Mouse (Mus musculus) MEL (cell line): ENCODE data around the gene Slc44a2. TPM values are rescaled to one million over a fixed set of nuclear protein-coding genes. Genes with fewer than 3 reads are reported as not detected.

Experiments used
- DNase-seq: peaks from one replicate; pipeline ENCODE4 v3.0.0; 2011; ENCODE audit warnings: low read depth, low spot score
- H3K27ac ChIP-seq: 2 replicates; pipeline ENCODE4 v1.5.1; 2012; ENCODE audit warnings: low read depth, mild to moderate bottlenecking, control low read depth, low read length, moderate library complexity; ENCODE audit not compliant: control insufficient read depth
- H3K27me3 ChIP-seq, 2 experiments: fragments of 150-350 bp in 1 of 2; sonication (generic) in 1 of 2; 2 replicates each; pipeline ENCODE4 v1.6.1; 2012; ENCODE audit warnings: low read length in 2 of 2, mild to moderate bottlenecking in 2 of 2, improper control_type of control experiment in 1 of 2, moderate library complexity in 1 of 2; ENCODE audit not compliant: insufficient read depth in 2 of 2, control insufficient read depth in 1 of 2
- H3K36me3 ChIP-seq, 2 experiments: 2 replicates each; pipeline ENCODE4 v1.6.1; 2012 to 2014; ENCODE audit warnings: low read length in 2 of 2, improper control_type of control experiment in 1 of 2, inconsistent platforms in 1 of 2, mild to moderate bottlenecking in 1 of 2; ENCODE audit not compliant: insufficient read depth in 2 of 2, control insufficient read depth in 1 of 2
- H3K4me1 ChIP-seq, 2 experiments: fragments of 150-350 bp in 1 of 2; sonication (generic) in 1 of 2; 2 replicates each; pipeline ENCODE4 v1.6.1; 2012; ENCODE audit warnings: low read length in 2 of 2, improper control_type of control experiment in 1 of 2, mild to moderate bottlenecking in 1 of 2; ENCODE audit not compliant: insufficient read depth in 2 of 2, control insufficient read depth in 1 of 2
- H3K4me3 ChIP-seq, 2 experiments: fragments of 150-350 bp in 1 of 2; sonication (generic) in 1 of 2; 2 replicates each; pipeline ENCODE4 v1.5.1; 2012; ENCODE audit warnings: low read depth in 2 of 2, low read length in 2 of 2, mild to moderate bottlenecking in 2 of 2, moderate library complexity in 2 of 2, control low read depth in 1 of 2, improper control_type of control experiment in 1 of 2; ENCODE audit not compliant: control insufficient read depth in 1 of 2, insufficient read depth in 1 of 2
- H3K79me2 ChIP-seq: 2 replicates; pipeline ENCODE4 v1.6.1; 2012; ENCODE audit warnings: mild to moderate bottlenecking, low read length, moderate library complexity; ENCODE audit not compliant: control insufficient read depth, poor library complexity, insufficient read depth
- H3K9ac ChIP-seq: 2 replicates; pipeline ENCODE4 v1.6.1; 2012; ENCODE audit warnings: low read depth, mild to moderate bottlenecking, control low read depth, low read length, moderate library complexity; ENCODE audit not compliant: control insufficient read depth, poor library complexity, severe bottlenecking
- H3K9me3 ChIP-seq: fragments of 150-350 bp; sonication (generic); replicated peaks from 2 replicates; pipeline ENCODE4 v1.6.1; 2012; ENCODE audit warnings: mild to moderate bottlenecking, low read length, improper control_type of control experiment, moderate library complexity; ENCODE audit not compliant: insufficient read depth
- BHLHE40 ChIP-seq: IDR thresholded peaks from 2 replicates; pipeline ENCODE4 v1.6.1; 2012; ENCODE audit warnings: low read depth, mild to moderate bottlenecking, inconsistent platforms, low read length, improper control_type of control experiment, borderline replicate concordance
- CHD2 ChIP-seq: IDR thresholded peaks from 2 replicates; pipeline ENCODE4 v1.6.1; 2011; ENCODE audit warnings: low read length, improper control_type of control experiment
- CTCF ChIP-seq, 3 experiments: IDR thresholded peaks in 2 of 3; conservative IDR thresholded peaks in 1 of 3; 2 replicates each; pipeline ENCODE4 v1.5.1; 2011 to 2012; ENCODE audit warnings: low read length in 3 of 3, low read depth in 2 of 3, mild to moderate bottlenecking in 2 of 3, improper control_type of control experiment in 1 of 3, inconsistent platforms in 1 of 3, mixed read lengths in 1 of 3, moderate library complexity in 1 of 3; ENCODE audit not compliant: control insufficient read depth in 1 of 3, insufficient read depth in 1 of 3, poor library complexity in 1 of 3, severe bottlenecking in 1 of 3
- E2F4 ChIP-seq: IDR thresholded peaks from 2 replicates; pipeline ENCODE4 v1.6.1; 2011; ENCODE audit warnings: low read depth, low read length, improper control_type of control experiment, borderline replicate concordance
- EP300 ChIP-seq, 2 experiments: IDR thresholded peaks; 2 replicates each; pipeline ENCODE4 v1.6.1; 2011; ENCODE audit warnings: improper control_type of control experiment in 2 of 2, low read length in 2 of 2, low read depth in 1 of 2, mild to moderate bottlenecking in 1 of 2
- ETS1 ChIP-seq: IDR thresholded peaks from 2 replicates; pipeline ENCODE4 v1.6.1; 2012; ENCODE audit warnings: low read depth, mild to moderate bottlenecking, inconsistent platforms, low read length, improper control_type of control experiment, moderate library complexity
- HCFC1 ChIP-seq: IDR thresholded peaks from 2 replicates; pipeline ENCODE4 v1.6.1; 2012; ENCODE audit warnings: low read depth, mild to moderate bottlenecking, inconsistent platforms, low read length, improper control_type of control experiment, moderate library complexity
- JUND ChIP-seq: IDR thresholded peaks from 2 replicates; pipeline ENCODE4 v1.6.1; 2011; ENCODE audit warnings: low read depth, mild to moderate bottlenecking, improper control_type of control experiment, low read length
- KAT2A ChIP-seq: conservative IDR thresholded peaks from 2 replicates; pipeline ENCODE4 v1.6.1; 2012; ENCODE audit warnings: low read depth, low read length, improper control_type of control experiment, inconsistent platforms
- MAFK ChIP-seq: IDR thresholded peaks from 2 replicates; pipeline ENCODE4 v1.6.1; 2011; ENCODE audit warnings: low read depth, mild to moderate bottlenecking, low read length, improper control_type of control experiment, borderline replicate concordance
- NRF1 ChIP-seq: IDR thresholded peaks from 2 replicates; pipeline ENCODE4 v1.6.1; 2014; ENCODE audit warnings: low read depth, mild to moderate bottlenecking, inconsistent platforms, low read length, improper control_type of control experiment, moderate library complexity; ENCODE audit not compliant: poor library complexity, insufficient read depth, severe bottlenecking
- POLR2AphosphoS2 ChIP-seq: IDR thresholded peaks from 2 replicates; pipeline ENCODE4 v1.6.1; 2011; ENCODE audit warnings: low read length, improper control_type of control experiment
- POLR2AphosphoS5 ChIP-seq: IDR thresholded peaks from 2 replicates; pipeline ENCODE4 v1.6.1; 2012; ENCODE audit warnings: low read depth, borderline replicate concordance, mild to moderate bottlenecking, inconsistent platforms, low read length, moderate library complexity, mixed read lengths
- SIN3A ChIP-seq: IDR thresholded peaks from 2 replicates; pipeline ENCODE4 v1.6.1; 2012; ENCODE audit warnings: low read length, improper control_type of control experiment, inconsistent platforms
- SMC3 ChIP-seq: IDR thresholded peaks from 2 replicates; pipeline ENCODE4 v1.6.1; 2011; ENCODE audit warnings: low read depth, low read length, improper control_type of control experiment
- TBP ChIP-seq: IDR thresholded peaks from 2 replicates; pipeline ENCODE4 v1.8.0; 2011; ENCODE audit warnings: low read depth, low read length, improper control_type of control experiment
- UBTF ChIP-seq: IDR thresholded peaks from 2 replicates; pipeline ENCODE4 v1.6.1; 2012; ENCODE audit warnings: low read depth, mild to moderate bottlenecking, inconsistent platforms, low read length, improper control_type of control experiment, moderate library complexity, borderline replicate concordance; ENCODE audit not compliant: insufficient read depth
- USF1 ChIP-seq: IDR thresholded peaks from 2 replicates; pipeline ENCODE4 v1.6.1; 2014; ENCODE audit warnings: low read depth, mild to moderate bottlenecking, inconsistent platforms, low read length, improper control_type of control experiment, moderate library complexity
- USF2 ChIP-seq, 2 experiments: IDR thresholded peaks; 2 replicates each; pipeline ENCODE4 v1.6.1; 2011 to 2012; ENCODE audit warnings: improper control_type of control experiment in 2 of 2, low read length in 2 of 2, borderline replicate concordance in 1 of 2, inconsistent platforms in 1 of 2, low read depth in 1 of 2, mild to moderate bottlenecking in 1 of 2; ENCODE audit not compliant: insufficient read depth in 1 of 2
- ZKSCAN1 ChIP-seq: IDR thresholded peaks from 2 replicates; pipeline ENCODE4 v1.6.1; 2012; ENCODE audit warnings: low read depth, mild to moderate bottlenecking, inconsistent platforms, low read length, improper control_type of control experiment, moderate library complexity
- ZMIZ1 ChIP-seq: IDR thresholded peaks from 2 replicates; pipeline ENCODE4 v1.6.1; 2012; ENCODE audit warnings: low read depth, mild to moderate bottlenecking, inconsistent platforms, low read length, improper control_type of control experiment, moderate library complexity
- polyA plus RNA-seq, 2 experiments: library from polyadenylated mRNA; stranded (reverse) in 1 of 2; unstranded in 1 of 2; fragments of >175 nt in 1 of 2; fragments of >200 nt in 1 of 2; gene quantifications; 2 replicates each; pipeline versions ENCODE4 v1.2.1 to v1.2.4; 2012; ENCODE audit warnings: low replicate concordance in 2 of 2, low read depth in 1 of 2; ENCODE audit not compliant: insufficient read length in 2 of 2, insufficient read depth in 1 of 2, missing spikeins in 1 of 2
- total RNA-seq: library from RNA; depleted of rRNA; stranded (reverse); fragments of 300-350 nt; gene quantifications from 2 replicates; pipeline ENCODE4 v1.2.3, GENCODE M21; 2012

Slc44a2 gene
- total and polyA plus RNA-seq, 3 experiments: 27.3 to 121 TPM; not detected in 1

- Histone ChIP-seq H3K9ac (peak overlapping the region; percentile 75), H3K9me3 (no peaks in the 10 kb centered on the region), H3K36me3 (peaks cover 9 to 40% of the 10 kb centered on the region in 2 experiments), H3K27ac (peak overlapping the region; percentile 87), H3K4me3 (no peak overlapping the region), H3K27me3 (no peaks in the 10 kb centered on the region), H3K79me2 (peaks cover 52% of the 10 kb centered on the region), H3K4me1 (peaks cover 26 to 28% of the 10 kb centered on the region in 2 experiments)
- no peak for TF ChIP-seq E2F4
- TF ChIP-seq BHLHE40: no peak
- no peak for TF ChIP-seq SIN3A
- no peak for TF ChIP-seq NRF1
- TF ChIP-seq MAFK: no peak
- no peak for TF ChIP-seq ETS1
- no peak for TF ChIP-seq POLR2AphosphoS5
- TF ChIP-seq ZKSCAN1: no peak
- TF ChIP-seq CHD2: no peak
- TF ChIP-seq HCFC1: no peak
- TF ChIP-seq JUND: no peak
- DNase-seq: no peak
Measured at GRCm38 (mm10) chr9:21289337-21289671, 31.2 kb upstream of the Slc44a2 start.

- peak overlapping the region; percentile 62 for H3K27ac ChIP-seq
- H3K4me3 ChIP-seq: peak overlapping the region; percentile 75 to 76
- no peaks in the 10 kb centered on the region for H3K27me3 ChIP-seq
- peak overlapping the region; percentile 75 for H3K9ac ChIP-seq
- peaks cover 26 to 28% of the 10 kb centered on the region in 2 experiments for H3K4me1 ChIP-seq
- H3K79me2 ChIP-seq: peaks cover 45% of the 10 kb centered on the region
- no peak for TF ChIP-seq SIN3A
- no peak for TF ChIP-seq SMC3
- 0 out of 2 replicates have a peak, but pooled peaks have one; percentile 8 for TF ChIP-seq TBP
- TF ChIP-seq POLR2AphosphoS2: no peak
- TF ChIP-seq KAT2A: no peak
- TF ChIP-seq UBTF: peak; percentile 90; the same call in 1 of the 2 replicates
- no peak for TF ChIP-seq CTCF (IDR thresholded peaks at IDR 0.05 in 2 of 3, conservative IDR thresholded peaks at IDR 0.05 in 1 of 3; ENCODE audit: control insufficient read depth in 1 of 3, insufficient read depth in 1 of 3, low read depth in 2 of 3, low read length in 3 of 3, poor library complexity in 1 of 3, severe bottlenecking in 1 of 3)
- TF ChIP-seq USF2 (IDR thresholded peaks at IDR 0.05; ENCODE audit: borderline replicate concordance in 1 of 2, insufficient read depth in 1 of 2, low read depth in 1 of 2, low read length in 2 of 2): no peak
- no peak for TF ChIP-seq ZMIZ1
- no peak for TF ChIP-seq USF1
- no peak for TF ChIP-seq EP300 (IDR thresholded peaks at IDR 0.05; ENCODE audit: low read depth in 1 of 2, low read length in 2 of 2)
- TF ChIP-seq BHLHE40: no peak
- no peak for DNase-seq
- no peaks in the 10 kb centered on the region for H3K9me3 ChIP-seq
- H3K36me3 ChIP-seq: peaks cover under 1 to 37% of the 10 kb centered on the region in 2 experiments; a peak in 3 of 4 replicates
Measured at GRCm38 (mm10) chr9:21290589-21290988, 29.9 kb upstream of the Slc44a2 start.
